Mouse (Mus musculus): ENCODE measurements around the gene Sipa1l1. TPM values are rescaled to one million over a fixed set of nuclear protein-coding genes. Genes with fewer than 3 reads are reported as not detected.

Sipa1l1 gene
- polyA plus RNA-seq, 1 experiment from 2014 or later = 39.8 TPM

DNA sequence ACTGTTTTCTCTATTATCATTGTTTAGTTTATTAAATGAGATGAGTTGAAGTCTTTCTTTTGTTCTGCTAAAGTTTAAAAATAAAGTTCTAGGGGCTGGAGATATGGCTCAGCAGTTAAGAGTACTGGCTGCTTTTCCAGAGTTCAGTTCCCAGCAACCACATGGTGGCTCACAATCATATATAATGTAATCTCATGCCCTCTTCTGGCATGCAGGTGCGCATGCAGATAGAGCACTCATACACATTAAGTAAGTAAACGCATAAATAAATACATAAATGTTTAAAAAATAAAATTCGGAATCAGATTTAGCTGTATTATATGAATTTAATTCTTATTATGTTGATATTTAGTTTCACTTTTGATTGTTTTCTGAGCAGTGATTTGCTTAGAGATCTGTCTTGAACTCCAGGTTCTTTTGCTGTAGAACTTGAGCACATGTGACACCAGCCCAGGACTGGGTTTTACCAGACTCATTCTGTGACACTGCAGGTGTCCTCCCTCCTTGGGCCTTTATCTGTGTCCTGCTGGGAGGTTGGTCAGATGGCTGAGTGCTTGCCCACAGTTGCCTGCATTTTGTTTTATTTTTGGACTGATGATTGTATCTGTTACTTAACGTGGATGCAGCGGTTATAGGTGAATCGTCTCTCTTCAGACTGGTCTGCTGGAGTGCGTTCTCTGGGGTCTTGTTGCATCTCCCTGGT is 124.6 kb downstream of the Sipa1l1 start:
- Histone ChIP-seq H3K4me1 (peaks cover 13% of the 10 kb centered on the region; the same call in 1 of the 2 replicates), H3K4me2 (no peak overlapping the region), H3K36me3 (no peaks in the 10 kb centered on the region), H3K27me3 (no peaks in the 10 kb centered on the region), H3K9me3 (replicated peaks) (no peaks in the 10 kb centered on the region), H3K9ac (no peak overlapping the region), H3K27ac (no peak overlapping the region), H3K4me3 (replicated peaks) (no peak overlapping the region)
- WGBS = 96% methylated on average over 7 of the region's 7 CpGs
- ATAC-seq (replicated peaks; ENCODE audit: low FRiP score) = no peak

DNA sequence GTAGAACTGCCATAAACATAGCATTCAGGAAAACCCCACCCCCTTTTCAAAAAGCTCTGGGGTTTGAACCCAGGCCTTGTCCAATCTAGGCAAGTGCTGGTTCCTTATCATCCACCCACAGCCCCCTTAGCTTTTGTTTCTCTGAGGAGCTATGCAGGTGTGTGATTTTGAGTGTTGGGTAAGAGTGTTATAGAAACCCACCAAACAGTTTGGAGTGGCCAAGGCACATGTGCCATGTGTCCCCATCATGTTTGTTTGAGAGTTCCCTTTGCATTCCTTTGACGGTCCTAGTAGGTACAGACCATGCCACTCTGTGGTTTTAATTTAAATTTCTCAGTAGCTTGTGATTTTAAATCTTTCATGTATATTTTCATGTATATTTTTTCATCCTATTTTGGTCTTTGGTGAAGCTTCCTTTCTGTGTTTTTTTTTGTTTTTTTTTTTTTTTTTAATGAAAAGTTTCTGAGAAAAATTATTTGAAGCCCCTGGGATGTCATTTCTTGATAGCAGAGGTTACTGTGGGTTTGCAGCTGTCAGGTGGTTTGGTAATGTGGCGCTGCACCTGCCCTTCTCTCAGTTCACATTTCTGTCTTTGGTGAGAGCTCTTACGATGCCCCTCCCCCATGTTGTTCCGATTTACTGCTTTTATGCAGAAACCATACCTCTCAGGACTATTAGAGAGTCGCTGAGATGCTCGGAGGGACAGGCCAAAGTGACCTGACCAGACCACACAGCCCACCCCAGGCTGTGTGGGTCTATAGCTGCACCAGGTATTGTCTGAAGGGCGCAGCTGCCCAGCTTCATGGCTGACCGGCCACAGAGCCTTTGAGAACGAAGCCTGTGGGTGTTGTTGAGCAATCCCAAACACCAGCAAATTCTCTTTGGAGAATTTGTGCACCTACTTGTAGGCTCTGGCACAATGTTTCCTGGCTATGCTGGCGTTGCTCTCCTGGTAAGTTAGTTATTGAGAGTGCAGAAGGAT is 126.1 kb downstream of the Sipa1l1 start:
- ATAC-seq (replicated peaks; ENCODE audit: low FRiP score) = 0 out of 2 replicates have a peak, but pooled peaks have one; percentile 43
- H3K36me3 ChIP-seq = no peaks in the 10 kb centered on the region
- H3K27me3 ChIP-seq = no peaks in the 10 kb centered on the region
- 49% methylated on average over 10 of the region's 10 CpGs for WGBS
- H3K4me2 ChIP-seq = no peak overlapping the region
- no peaks in the 10 kb centered on the region for H3K9me3 ChIP-seq (replicated peaks)
- peaks cover 13% of the 10 kb centered on the region; the same call in 1 of the 2 replicates for H3K4me1 ChIP-seq
- no peak overlapping the region for H3K9ac ChIP-seq
- no peak overlapping the region for H3K4me3 ChIP-seq (replicated peaks)
- 0 out of 2 replicates have a peak overlapping the region, but pooled peaks have one; percentile 18 for H3K27ac ChIP-seq

DNA sequence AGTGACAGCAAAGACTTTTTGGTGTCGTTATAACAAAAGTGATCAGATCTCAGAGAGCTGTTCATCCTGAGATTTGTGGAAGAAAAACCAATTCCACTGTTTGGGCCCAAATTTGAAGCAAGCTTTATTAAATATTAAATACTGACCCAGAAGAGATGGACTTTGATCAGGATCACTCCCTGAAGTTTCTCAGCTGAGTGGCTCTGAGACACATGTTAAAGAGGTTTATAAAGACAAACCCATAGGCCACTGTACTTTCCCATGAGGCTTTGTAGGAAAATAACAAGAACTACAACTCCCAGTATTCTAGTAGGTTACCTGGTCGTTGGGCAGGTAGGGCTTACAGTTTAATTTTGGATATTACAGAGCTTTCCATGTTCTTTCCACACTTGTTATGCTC is 127.2 kb downstream of the Sipa1l1 start:
- H3K4me2 ChIP-seq = no peak overlapping the region
- H3K9me3 ChIP-seq (replicated peaks) = no peaks in the 10 kb centered on the region
- no peak overlapping the region for H3K9ac ChIP-seq
- 85% methylated on average over 2 of the region's 2 CpGs for WGBS
- no peaks in the 10 kb centered on the region for H3K27me3 ChIP-seq
- H3K4me3 ChIP-seq (replicated peaks) = no peak overlapping the region
- H3K4me1 ChIP-seq = peaks cover 13% of the 10 kb centered on the region; the same call in 1 of the 2 replicates
- no peak overlapping the region for H3K27ac ChIP-seq
- ATAC-seq (replicated peaks; ENCODE audit: low FRiP score) = no peak
- no peaks in the 10 kb centered on the region for H3K36me3 ChIP-seq

GRCm38 (mm10) chr12:82297196-82297595 is 128.1 kb downstream of the Sipa1l1 start:
- no peak for ATAC-seq (replicated peaks; ENCODE audit: low FRiP score)

GRCm38 (mm10) chr12:82298662-82299460 is 129.7 kb downstream of the Sipa1l1 start:
- Histone ChIP-seq H3K27ac (no peak overlapping the region), H3K27me3 (no peaks in the 10 kb centered on the region), H3K9me3 (replicated peaks) (no peaks in the 10 kb centered on the region), H3K9ac (no peak overlapping the region), H3K4me1 (peaks cover 13% of the 10 kb centered on the region; the same call in 1 of the 2 replicates), H3K36me3 (no peaks in the 10 kb centered on the region), H3K4me2 (no peak overlapping the region), H3K4me3 (replicated peaks) (no peak overlapping the region)
- ATAC-seq (replicated peaks; ENCODE audit: low FRiP score) = no peak
- 82% methylated on average over 9 of the region's 9 CpGs for WGBS

More at GRCm38 (mm10) chr12:82297196-82297595, 128.1 kb downstream of the Sipa1l1 start:
- Histone ChIP-seq H3K9me3 (replicated peaks) (no peaks in the 10 kb centered on the region), H3K27me3 (no peaks in the 10 kb centered on the region), H3K4me1 (peaks cover 13% of the 10 kb centered on the region; the same call in 1 of the 2 replicates), H3K9ac (no peak overlapping the region), H3K4me3 (replicated peaks) (no peak overlapping the region), H3K27ac (no peak overlapping the region), H3K4me2 (no peak overlapping the region), H3K36me3 (no peaks in the 10 kb centered on the region)
- WGBS = 57% methylated on average over 6 of the region's 6 CpGs

GRCm38 (mm10) chr12:82304140-82304539 is 135.0 kb downstream of the Sipa1l1 start:
- Histone ChIP-seq H3K4me2 (no peak overlapping the region), H3K27ac (no peak overlapping the region), H3K9me3 (replicated peaks) (no peaks in the 10 kb centered on the region), H3K4me3 (replicated peaks) (no peak overlapping the region), H3K27me3 (no peaks in the 10 kb centered on the region), H3K4me1 (peaks cover 4% of the 10 kb centered on the region; the same call in 1 of the 2 replicates), H3K36me3 (no peaks in the 10 kb centered on the region), H3K9ac (no peak overlapping the region)
- no peak for ATAC-seq (replicated peaks; ENCODE audit: low FRiP score)
- 88% methylated on average over 2 of the region's 2 CpGs for WGBS

DNA sequence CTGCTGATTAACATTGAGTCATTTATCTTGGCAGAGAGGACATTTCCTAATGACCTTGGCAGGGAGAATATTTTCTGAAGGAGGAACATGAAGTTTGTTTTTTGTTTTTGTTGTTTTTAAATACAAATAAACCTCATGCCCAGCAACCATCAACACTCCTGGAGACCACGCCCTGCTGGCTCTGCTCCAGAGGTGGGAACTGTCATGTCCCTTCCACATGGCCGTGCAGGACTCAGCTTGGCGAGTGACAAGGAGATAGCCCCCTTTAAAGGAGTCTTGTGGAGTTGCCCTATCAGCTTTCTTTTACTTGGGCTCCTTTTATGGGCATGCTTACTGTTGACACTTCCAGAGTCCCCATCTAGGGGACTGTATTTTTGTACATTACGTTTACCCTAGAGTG is 136.9 kb downstream of the Sipa1l1 start:
- H3K4me3 ChIP-seq (replicated peaks) = no peak overlapping the region
- H3K27me3 ChIP-seq = no peaks in the 10 kb centered on the region
- H3K36me3 ChIP-seq = no peaks in the 10 kb centered on the region
- no peaks in the 10 kb centered on the region for H3K9me3 ChIP-seq (replicated peaks)
- H3K4me2 ChIP-seq = no peak overlapping the region
- H3K27ac ChIP-seq = no peak overlapping the region
- peaks cover 6% of the 10 kb centered on the region for H3K4me1 ChIP-seq
- 67% methylated on average over 4 of the region's 4 CpGs for WGBS
- ATAC-seq (replicated peaks; ENCODE audit: low FRiP score) = no peak
- H3K9ac ChIP-seq = no peak overlapping the region

DNA sequence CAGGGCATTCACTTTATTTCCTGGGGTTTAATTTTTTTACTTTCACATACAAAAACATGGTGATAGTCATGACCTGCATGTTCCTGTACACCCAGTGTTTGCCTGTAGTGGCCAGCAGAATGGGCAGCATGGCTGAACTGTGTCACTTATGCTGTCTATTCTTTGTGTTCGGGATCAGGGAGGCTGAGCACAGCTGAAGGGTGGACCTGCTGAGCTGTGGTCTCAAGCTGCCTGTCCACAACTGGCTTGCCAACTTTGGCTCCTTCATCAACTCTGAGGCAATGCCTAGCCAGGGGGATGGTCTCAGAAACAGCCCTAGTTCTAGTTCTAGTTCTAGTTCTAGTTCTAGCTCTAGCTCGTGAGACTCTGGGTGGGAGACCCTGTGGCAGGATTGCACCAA is 142.5 kb downstream of the Sipa1l1 start:
- H3K4me1 ChIP-seq = peaks cover 9% of the 10 kb centered on the region
- no peak for ATAC-seq (replicated peaks; ENCODE audit: low FRiP score)
- 0 out of 2 replicates have a peak, but pooled peaks cover 5% of the 10 kb centered on the region for H3K36me3 ChIP-seq
- no peak overlapping the region for H3K4me3 ChIP-seq (replicated peaks)
- H3K27ac ChIP-seq = no peak overlapping the region
- no peaks in the 10 kb centered on the region for H3K9me3 ChIP-seq (replicated peaks)
- H3K4me2 ChIP-seq = no peak overlapping the region
- 88% methylated on average over 2 of the region's 2 CpGs for WGBS
- H3K27me3 ChIP-seq = no peaks in the 10 kb centered on the region
- H3K9ac ChIP-seq = no peak overlapping the region

DNA sequence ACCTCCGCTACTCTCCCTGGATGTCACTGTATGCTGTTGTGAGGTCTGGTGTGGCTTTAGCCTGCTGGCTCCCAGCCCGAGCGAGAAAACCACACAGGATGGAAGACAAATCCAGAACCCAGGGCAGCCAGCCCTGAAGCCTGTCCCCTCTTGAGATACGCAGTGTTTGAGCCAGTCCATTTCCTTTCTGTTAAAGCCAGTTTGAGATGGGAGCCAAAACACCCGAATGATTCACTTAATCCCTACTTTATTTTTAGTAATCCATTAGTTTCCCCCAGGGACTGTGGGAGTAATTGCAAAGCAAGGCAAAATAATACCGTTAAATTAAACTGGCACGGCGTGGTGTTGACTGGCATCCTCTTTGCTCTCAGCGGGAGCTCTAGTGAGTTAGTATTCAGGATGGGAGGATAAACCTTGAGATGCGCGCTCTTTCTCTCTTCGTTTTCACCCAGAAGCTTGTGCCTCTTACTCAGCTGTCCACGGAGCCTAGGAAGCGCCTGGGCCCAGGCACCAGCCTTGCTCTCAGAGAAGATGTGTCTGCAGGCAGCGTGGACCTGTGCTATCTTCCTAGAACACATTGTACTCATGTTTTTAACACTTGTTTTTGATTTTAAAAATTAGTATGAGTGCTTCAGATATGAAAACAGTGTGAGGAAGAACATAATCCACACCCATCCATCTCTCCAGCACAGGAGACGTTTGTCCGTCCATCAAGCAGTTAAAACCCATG is 143.1 kb downstream of the Sipa1l1 start:
- H3K36me3 ChIP-seq = 0 out of 2 replicates have a peak, but pooled peaks cover 5% of the 10 kb centered on the region
- no peak overlapping the region for H3K4me2 ChIP-seq
- no peak for ATAC-seq (replicated peaks; ENCODE audit: low FRiP score)
- no peak overlapping the region for H3K9ac ChIP-seq
- no peak overlapping the region for H3K4me3 ChIP-seq (replicated peaks)
- H3K4me1 ChIP-seq = peaks cover 9% of the 10 kb centered on the region
- no peaks in the 10 kb centered on the region for H3K9me3 ChIP-seq (replicated peaks)
- H3K27ac ChIP-seq = no peak overlapping the region
- no peaks in the 10 kb centered on the region for H3K27me3 ChIP-seq
- 81% methylated on average over 17 of the region's 17 CpGs for WGBS

- 82% methylated on average over 3 of the region's 3 CpGs for WGBS
- Histone ChIP-seq H3K4me3 (replicated peaks) (no peak overlapping the region), H3K27me3 (no peaks in the 10 kb centered on the region), H3K27ac (no peak overlapping the region), H3K9ac (no peak overlapping the region), H3K9me3 (replicated peaks) (no peaks in the 10 kb centered on the region), H3K4me2 (no peak overlapping the region), H3K4me1 (peaks cover 9% of the 10 kb centered on the region), H3K36me3 (0 out of 2 replicates have a peak, but pooled peaks cover 5% of the 10 kb centered on the region)
- ATAC-seq (replicated peaks; ENCODE audit: low FRiP score) = no peak
Observed at GRCm38 (mm10) chr12:82313091-82313490, 144.0 kb downstream of the Sipa1l1 start.

Measured in kidney, embryonic 15.5 days (tissue).